Mouse (Mus musculus): ENCODE data around the gene Zfhx3. TPM values are rescaled to one million over a fixed set of nuclear protein-coding genes. Genes with fewer than 3 reads are reported as not detected.
A peak's percentile ranks its signal among the peaks of the same experiment; 100 is the strongest.

The Zfhx3 gene
- polyA plus RNA-seq, 1 experiment from 2014 or later: 2.4 TPM

DNA sequence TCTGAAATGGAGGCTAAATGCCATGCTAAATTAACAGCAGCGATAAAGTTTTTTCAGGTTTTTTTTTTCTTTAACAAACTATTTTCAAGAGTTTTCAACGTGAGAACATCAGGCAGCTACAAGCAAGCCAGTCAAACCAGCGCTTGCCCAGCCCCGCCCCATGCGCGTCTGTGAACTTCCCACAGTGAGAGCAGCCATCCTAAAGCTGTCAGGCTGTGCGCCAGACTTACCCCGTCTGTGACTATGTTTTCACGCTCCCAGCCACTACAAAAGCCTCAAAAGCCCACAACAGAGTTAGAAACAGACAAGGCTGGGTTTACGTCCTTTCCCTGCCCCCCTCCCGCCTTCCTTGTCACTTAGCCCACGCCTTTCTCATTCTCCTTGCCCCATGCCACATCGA is 989.4 kb downstream of the Zfhx3 start:
- TF ChIP-seq CTCF (IDR thresholded peaks at IDR 0.05; ENCODE audit: low read depth): no peak
- Histone ChIP-seq H3K4me2 (replicated peaks; ENCODE audit: low read depth) (no peak overlapping the region), H3K4me3 (ENCODE audit: low read depth, low read length) (no peak overlapping the region), H3K4me1 (replicated peaks; ENCODE audit: control insufficient read depth, insufficient read depth, low read length) (no peaks in the 10 kb centered on the region), H3K9ac (ENCODE audit: low read depth, low read length) (no peak overlapping the region), H3K9me3 (ENCODE audit: control insufficient read depth) (no peaks in the 10 kb centered on the region), H3K36me3 (ENCODE audit: control insufficient read depth, insufficient read depth) (peaks cover 9% of the 10 kb centered on the region; the same call in 1 of the 2 replicates), H3K27ac (ENCODE audit: low read depth, low read length) (no peak overlapping the region), H3K27me3 (replicated peaks; ENCODE audit: control insufficient read depth, insufficient read depth, low read length) (no peaks in the 10 kb centered on the region)
- 56% methylated on average over 13 of the region's 13 CpGs for WGBS
- ATAC-seq: no peak

DNA sequence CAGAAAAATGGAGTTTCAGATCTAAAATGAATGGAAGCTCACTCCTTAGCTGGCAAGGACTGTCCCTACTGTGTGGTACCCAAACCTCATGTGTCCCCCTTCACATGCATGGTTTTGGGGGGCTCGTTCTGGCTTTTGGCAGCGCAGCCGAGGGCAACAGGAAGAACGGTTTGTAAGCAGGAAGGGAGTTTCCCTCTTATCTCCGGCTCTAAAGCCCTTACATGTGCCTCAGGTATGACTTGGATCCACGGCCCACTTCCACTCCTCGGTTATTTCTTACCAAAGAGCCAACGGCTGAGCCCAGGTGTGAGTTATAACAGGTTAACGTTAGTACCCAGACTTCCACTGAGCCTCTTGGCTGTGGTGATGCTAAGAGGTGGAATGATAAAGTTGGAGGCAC is 990.3 kb downstream of the Zfhx3 start:
- Histone ChIP-seq H3K36me3 (ENCODE audit: control insufficient read depth, insufficient read depth) (peaks cover 9% of the 10 kb centered on the region; the same call in 1 of the 2 replicates), H3K4me3 (ENCODE audit: low read depth, low read length) (no peak overlapping the region), H3K27ac (ENCODE audit: low read depth, low read length) (no peak overlapping the region), H3K27me3 (replicated peaks; ENCODE audit: control insufficient read depth, insufficient read depth, low read length) (no peaks in the 10 kb centered on the region), H3K4me1 (replicated peaks; ENCODE audit: control insufficient read depth, insufficient read depth, low read length) (no peaks in the 10 kb centered on the region), H3K9ac (ENCODE audit: low read depth, low read length) (no peak overlapping the region), H3K9me3 (ENCODE audit: control insufficient read depth) (no peaks in the 10 kb centered on the region), H3K4me2 (replicated peaks; ENCODE audit: low read depth) (no peak overlapping the region)
- 73% methylated on average over 9 of the region's 9 CpGs for WGBS
- no peak for ATAC-seq
- TF ChIP-seq CTCF (IDR thresholded peaks at IDR 0.05; ENCODE audit: low read depth): no peak

DNA sequence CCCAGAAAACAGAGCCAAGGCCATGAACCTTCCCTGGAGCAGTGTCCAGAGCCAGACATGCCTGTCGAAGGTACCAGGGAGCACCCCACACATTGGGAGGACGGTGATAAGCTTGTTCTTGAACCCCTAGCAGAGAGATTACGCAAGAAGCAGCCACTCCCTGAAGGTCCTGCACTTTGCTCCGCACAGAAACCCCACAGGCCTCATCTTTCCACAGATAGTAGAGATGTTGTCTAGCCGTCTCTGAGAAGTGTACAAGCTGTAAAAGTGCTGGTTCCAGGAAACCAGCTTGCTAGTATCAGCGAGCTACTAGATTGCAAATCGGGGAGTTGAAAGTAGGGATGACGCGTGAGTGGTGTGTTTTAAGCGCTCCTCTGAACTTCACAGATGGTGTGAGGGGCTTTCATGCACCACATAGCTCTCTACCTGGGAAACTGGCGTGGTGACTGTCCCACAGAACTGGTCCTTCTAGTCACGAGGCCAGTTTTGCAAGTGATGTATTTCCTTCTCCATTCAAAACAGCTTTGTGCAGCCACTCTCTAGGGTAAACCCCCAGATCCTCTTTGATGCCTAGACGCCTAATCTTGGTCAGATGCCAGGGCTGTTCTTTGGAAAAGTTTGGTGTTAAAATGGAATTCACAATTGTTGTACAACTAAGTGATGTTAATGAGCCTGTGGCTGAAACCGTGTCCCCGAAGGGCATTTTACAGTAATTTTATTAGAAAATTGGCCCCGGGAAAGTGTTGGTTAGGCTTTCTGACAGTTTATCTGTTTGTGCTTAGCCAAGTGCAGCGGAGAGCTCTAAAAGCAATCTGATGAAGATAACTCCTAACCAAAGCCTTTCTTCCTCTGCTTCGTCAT is 993.6 kb downstream of the Zfhx3 start:
- no peaks in the 10 kb centered on the region for H3K9me3 ChIP-seq (ENCODE audit: control insufficient read depth)
- H3K4me3 ChIP-seq (ENCODE audit: low read depth, low read length): no peak overlapping the region
- WGBS: 51% methylated on average over 18 of the region's 18 CpGs
- ATAC-seq: peak; percentile 80
- H3K27ac ChIP-seq (ENCODE audit: low read depth, low read length): peak overlapping the region; percentile 57
- TF ChIP-seq CTCF (IDR thresholded peaks at IDR 0.05; ENCODE audit: low read depth): no peak
- no peaks in the 10 kb centered on the region for H3K27me3 ChIP-seq (replicated peaks; ENCODE audit: control insufficient read depth, insufficient read depth, low read length)
- H3K4me1 ChIP-seq (replicated peaks; ENCODE audit: control insufficient read depth, insufficient read depth, low read length): no peaks in the 10 kb centered on the region
- peaks cover 9% of the 10 kb centered on the region; the same call in 1 of the 2 replicates for H3K36me3 ChIP-seq (ENCODE audit: control insufficient read depth, insufficient read depth)
- no peak overlapping the region for H3K9ac ChIP-seq (ENCODE audit: low read depth, low read length)
- no peak overlapping the region for H3K4me2 ChIP-seq (replicated peaks; ENCODE audit: low read depth)

DNA sequence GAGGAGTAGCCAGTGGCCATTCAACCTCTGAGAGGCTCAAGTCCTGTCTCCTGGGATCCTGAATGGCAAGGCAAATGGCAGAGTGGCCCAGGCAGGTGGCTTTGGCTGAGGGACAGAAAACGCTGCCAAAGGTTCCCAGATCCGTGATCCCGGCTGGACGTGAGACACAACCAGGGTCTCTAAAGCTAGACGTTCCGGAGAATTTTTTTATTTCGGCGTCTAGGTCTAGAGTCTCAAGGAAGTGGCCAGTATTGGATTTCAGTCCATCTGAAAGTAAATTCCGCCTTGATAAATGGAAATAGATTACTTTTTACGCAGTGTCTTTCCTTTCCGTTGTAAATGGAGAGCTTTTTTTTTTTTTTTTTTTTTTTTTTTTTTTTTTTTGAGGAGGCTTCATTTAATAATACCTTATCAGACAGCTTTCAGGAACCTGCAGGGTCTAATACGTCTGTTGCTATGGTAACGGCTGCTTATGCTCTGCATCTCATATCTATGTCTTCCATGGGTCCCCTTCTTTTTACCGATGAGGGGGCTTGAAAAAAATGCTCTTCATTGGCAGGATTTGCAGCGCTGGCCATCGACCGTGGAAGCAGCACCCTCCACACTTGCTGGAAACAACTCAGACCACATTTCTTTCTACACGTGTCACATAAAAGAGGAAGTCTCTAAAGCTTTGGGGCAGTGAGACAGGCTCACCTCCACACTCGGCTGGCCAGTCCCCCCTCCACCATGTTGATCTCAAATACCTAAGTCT is 994.4 kb downstream of the Zfhx3 start:
- H3K4me1 ChIP-seq (replicated peaks; ENCODE audit: control insufficient read depth, insufficient read depth, low read length): no peaks in the 10 kb centered on the region
- 84% methylated on average over 19 of the region's 19 CpGs for WGBS
- TF ChIP-seq CTCF (IDR thresholded peaks at IDR 0.05; ENCODE audit: low read depth): no peak
- ATAC-seq: no peak
- H3K4me3 ChIP-seq (ENCODE audit: low read depth, low read length): no peak overlapping the region
- no peaks in the 10 kb centered on the region for H3K9me3 ChIP-seq (ENCODE audit: control insufficient read depth)
- no peak overlapping the region for H3K4me2 ChIP-seq (replicated peaks; ENCODE audit: low read depth)
- H3K27ac ChIP-seq (ENCODE audit: low read depth, low read length): no peak overlapping the region; the same call in 1 of the 2 replicates
- peaks cover 9% of the 10 kb centered on the region; the same call in 1 of the 2 replicates for H3K36me3 ChIP-seq (ENCODE audit: control insufficient read depth, insufficient read depth)
- H3K9ac ChIP-seq (ENCODE audit: low read depth, low read length): no peak overlapping the region
- no peaks in the 10 kb centered on the region for H3K27me3 ChIP-seq (replicated peaks; ENCODE audit: control insufficient read depth, insufficient read depth, low read length)

DNA sequence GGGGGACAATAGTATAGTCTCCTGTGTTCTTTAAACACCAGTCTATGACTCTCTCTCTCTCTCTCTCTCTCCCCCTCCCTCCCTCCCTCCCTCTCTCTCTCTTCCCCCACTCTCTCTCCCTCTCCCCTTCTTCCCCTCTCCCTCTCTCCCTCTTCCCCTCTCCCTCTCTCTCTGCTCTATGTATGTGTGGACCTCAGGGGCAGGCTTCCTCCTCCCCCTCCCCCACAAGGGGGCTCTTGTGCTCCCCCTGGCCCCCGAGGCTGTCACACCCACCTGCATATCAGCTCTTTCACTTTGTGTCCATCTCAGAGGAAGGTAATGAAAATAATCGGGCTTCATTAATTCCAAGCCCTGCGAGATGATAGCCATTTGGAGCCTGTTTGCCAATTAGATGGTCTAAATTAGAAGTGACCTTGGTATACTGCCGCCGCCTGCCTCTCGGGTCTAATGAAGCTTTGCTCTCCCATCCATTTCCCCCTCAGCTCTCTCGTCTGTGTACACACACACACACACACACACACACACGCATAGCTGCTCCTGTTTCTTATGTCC is 995.5 kb downstream of the Zfhx3 start:
- Histone ChIP-seq H3K36me3 (ENCODE audit: control insufficient read depth, insufficient read depth) (peaks cover 9% of the 10 kb centered on the region; the same call in 1 of the 2 replicates), H3K4me2 (replicated peaks; ENCODE audit: low read depth) (no peak overlapping the region), H3K9ac (ENCODE audit: low read depth, low read length) (no peak overlapping the region), H3K27me3 (replicated peaks; ENCODE audit: control insufficient read depth, insufficient read depth, low read length) (no peaks in the 10 kb centered on the region), H3K9me3 (ENCODE audit: control insufficient read depth) (no peaks in the 10 kb centered on the region), H3K4me3 (ENCODE audit: low read depth, low read length) (no peak overlapping the region), H3K4me1 (replicated peaks; ENCODE audit: control insufficient read depth, insufficient read depth, low read length) (no peaks in the 10 kb centered on the region), H3K27ac (ENCODE audit: low read depth, low read length) (no peak overlapping the region)
- TF ChIP-seq CTCF (IDR thresholded peaks at IDR 0.05; ENCODE audit: low read depth): no peak
- ATAC-seq: no peak
- WGBS: 85% methylated on average over 8 of the region's 8 CpGs

DNA sequence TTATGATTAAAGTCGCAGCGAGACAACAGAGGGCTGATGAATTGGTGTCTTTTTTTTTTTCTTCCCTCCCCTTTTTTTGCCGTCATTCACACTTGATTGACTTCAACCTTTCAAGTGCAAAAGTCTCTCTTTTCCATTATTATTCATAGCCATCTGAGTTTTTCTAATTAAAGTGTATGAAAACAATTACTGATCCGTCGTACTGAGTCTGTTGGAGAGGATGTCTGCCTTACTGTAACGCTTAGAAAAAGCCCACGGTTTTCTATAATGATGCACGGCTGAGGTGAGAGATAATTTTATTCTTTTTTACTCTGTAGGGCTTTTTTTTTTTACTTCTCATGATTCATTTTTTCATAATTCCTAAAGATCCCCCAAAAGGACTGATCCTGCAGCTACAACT is 1000.2 kb downstream of the Zfhx3 start:
- TF ChIP-seq CTCF (IDR thresholded peaks at IDR 0.05; ENCODE audit: low read depth): no peak
- Histone ChIP-seq H3K27me3 (replicated peaks; ENCODE audit: control insufficient read depth, insufficient read depth, low read length) (no peaks in the 10 kb centered on the region), H3K36me3 (ENCODE audit: control insufficient read depth, insufficient read depth) (peaks cover 28% of the 10 kb centered on the region), H3K4me3 (ENCODE audit: low read depth, low read length) (no peak overlapping the region), H3K4me1 (replicated peaks; ENCODE audit: control insufficient read depth, insufficient read depth, low read length) (no peaks in the 10 kb centered on the region), H3K9ac (ENCODE audit: low read depth, low read length) (no peak overlapping the region), H3K9me3 (ENCODE audit: control insufficient read depth) (0 out of 2 replicates have a peak, but pooled peaks cover 3% of the 10 kb centered on the region), H3K27ac (ENCODE audit: low read depth, low read length) (no peak overlapping the region), H3K4me2 (replicated peaks; ENCODE audit: low read depth) (no peak overlapping the region)
- WGBS: 92% methylated on average over 8 of the region's 8 CpGs
- ATAC-seq: no peak

All from intestine, postnatal 0 days (tissue).